13 mouse cellular contexts compared by ENCODE assay signal in genomic region chr9:119361416-119361815, GRCm38 (mm10). TPM values are rescaled to one million over a fixed set of nuclear protein-coding genes. Genes with fewer than 3 reads are reported as not detected.
"Had no signal": no experiment of that assay in that cellular context is flagged by ENCODE, and none has a peak within 500 bp of the region (broad histone marks: within the 10 kb centered on the region; RNA-seq: fewer than 3 reads in every experiment).

No protein-coding gene starts in this region.

- DNase-seq: retina, postnatal 1 day; right cerebral cortex, adult 18-20 months; right cerebral cortex, postnatal 14 days; right cerebral cortex, postnatal 25 days; right cerebral cortex, postnatal 4 days; spleen, adult 18-20 months; thymus, adult 18-20 months; thymus, adult 2 months; thymus, postnatal 14 days; thymus, postnatal 25 days; thymus, postnatal 36 days; thymus, postnatal 4 days had no signal

RNA-seq across cellular contexts. Expression of gene Slc22a14, which starts 3.9 kb away (rescaled TPM):
- total RNA-seq: neutrophil, adult 5-6 weeks had no signal
